Mouse (Mus musculus): ENCODE measurements around the gene Pip4k2a.

DNA sequence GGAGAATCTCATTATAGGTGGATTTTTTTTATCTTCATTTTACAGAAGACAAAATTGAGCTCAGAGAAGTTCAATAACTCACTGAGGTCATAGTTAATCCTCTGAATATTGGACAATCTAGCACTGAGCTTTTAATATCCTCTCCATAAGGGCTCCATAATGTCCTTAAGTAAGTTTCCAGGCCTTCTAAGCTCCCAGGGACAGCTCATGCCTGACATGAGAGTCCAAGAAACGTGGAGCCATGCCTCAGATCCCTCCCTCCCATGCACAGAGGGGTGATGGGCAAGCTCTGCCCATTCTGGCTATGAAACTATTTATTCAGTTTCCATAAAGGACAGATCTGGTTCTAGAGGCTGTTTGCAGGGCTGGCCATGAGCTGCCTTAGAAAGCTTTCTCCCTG, 52.5 kb downstream of the Pip4k2a start:
- TF ChIP-seq GATA1 (IDR thresholded peaks at IDR 0.05; ENCODE audit: borderline replicate concordance, low read length) (no peak), FLI1 (IDR thresholded peaks at IDR 0.05; ENCODE audit: low read length) (no peak)

All from megakaryocyte, embryonic 14.5 days (primary cell).